Mouse (Mus musculus): ENCODE data around the gene Pcbd2. TPM values are rescaled to one million over a fixed set of nuclear protein-coding genes. Genes with fewer than 3 reads are reported as not detected.
"Not testable (repeated sequence)": the region's sequence is repeated elsewhere in the genome, so short reads cannot be mapped to it uniquely, and the experiment has no call there.

The Pcbd2 gene
- total RNA-seq (2021), result 10 to 100 TPM; 45.2 to 49.6 TPM

GRCm38 (mm10) chr13:55727120-55727838 lies at the start of gene Pcbd2:
Pcbd2 (plus strand) TSS chr13:55727368.
- peak; percentile 87 to 90 for DNase-seq
- intact Hi-C loops (cut with DNase I), result loop anchor here (1.0 to 10.0 kb wide), 4 partner anchors 12 to 428 kb away; partner anchors contain the start of gene B230219D22Rik

GRCm38 (mm10) chr13:55682201-55682600 lies 45.0 kb upstream of the Pcbd2 start:
- intact Hi-C loops (cut with DNase I), result no loop called here
- no peak for DNase-seq

GRCm38 (mm10) chr13:55683581-55683980 lies 43.6 kb upstream of the Pcbd2 start:
- intact Hi-C loops (cut with DNase I), result no loop called here
- no peak for DNase-seq

GRCm38 (mm10) chr13:55686107-55686633 lies 41.0 kb upstream of the Pcbd2 start:
- intact Hi-C loops (cut with DNase I), result no loop called here

GRCm38 (mm10) chr13:55687927-55688602 lies 39.1 kb upstream of the Pcbd2 start:
- no peak for DNase-seq
- intact Hi-C loops (cut with DNase I), result no loop called here

More at GRCm38 (mm10) chr13:55686107-55686633, 41.0 kb upstream of the Pcbd2 start:
- DNase-seq, result no peak

GRCm38 (mm10) chr13:55692535-55693242 lies 34.5 kb upstream of the Pcbd2 start, which contains the start of gene B230219D22Rik:
B230219D22Rik (plus strand) TSS chr13:55693124.
- DNase-seq, result peak; percentile 90 to 94
- intact Hi-C loops (cut with DNase I), result loop anchor here (1.0 to 2.0 kb wide), 3 partner anchors 22 to 58 kb away; partner anchors contain the start of genes Ddx46, Pcbd2 and Txndc15

- no peak for DNase-seq
- intact Hi-C loops (cut with DNase I), result loop anchor here (1.0 to 2.0 kb wide), 3 partner anchors 21 to 58 kb away; partner anchors contain the start of genes Ddx46, Pcbd2 and Txndc15
These were observed 33.9 kb upstream of the Pcbd2 start for GRCm38 (mm10) chr13:55693243-55693721.

GRCm38 (mm10) chr13:55694110-55694509 lies 33.1 kb upstream of the Pcbd2 start:
- no peak for DNase-seq
- intact Hi-C loops (cut with DNase I), result no loop called here

GRCm38 (mm10) chr13:55695989-55696388 lies 31.2 kb upstream of the Pcbd2 start:
- intact Hi-C loops (cut with DNase I); DNase-seq: not testable (repeated sequence)

GRCm38 (mm10) chr13:55704301-55704700 lies 22.9 kb upstream of the Pcbd2 start:
- intact Hi-C loops (cut with DNase I), result no loop called here
- DNase-seq, result no peak

- DNase-seq, result no peak
- intact Hi-C loops (cut with DNase I), result no loop called here
These were observed 14.3 kb upstream of the Pcbd2 start for GRCm38 (mm10) chr13:55712846-55713245.

- peak; percentile 95 for DNase-seq
- intact Hi-C loops (cut with DNase I), result loop anchor here (1.0 kb wide), 2 partner anchors 13 to 21 kb away; partner anchors contain the start of genes B230219D22Rik and Pcbd2
These were observed 12.5 kb upstream of the Pcbd2 start, which contains the start of gene Txndc15 for GRCm38 (mm10) chr13:55714501-55715166. Txndc15 (plus strand) TSS chr13:55714650.

GRCm38 (mm10) chr13:55715167-55715512 lies 12.0 kb upstream of the Pcbd2 start:
- DNase-seq, result no peak
- intact Hi-C loops (cut with DNase I), result loop anchor here (1.0 kb wide), 1 partner anchor 12 kb away; the partner anchor contains the start of gene Pcbd2

GRCm38 (mm10) chr13:55715908-55716510 lies 11.2 kb upstream of the Pcbd2 start:
- no peak for DNase-seq
- intact Hi-C loops (cut with DNase I), result loop anchor here (1.0 kb wide), 1 partner anchor 11 kb away; the partner anchor contains the start of gene Pcbd2

- no peak for DNase-seq
- intact Hi-C loops (cut with DNase I), result loop anchor here (10.0 kb wide), 1 partner anchor 433 kb away; no protein-coding TSS in a partner anchor
These were observed 5.7 kb upstream of the Pcbd2 start for GRCm38 (mm10) chr13:55721516-55721915.

GRCm38 (mm10) chr13:55721995-55722394 lies 5.2 kb upstream of the Pcbd2 start:
- no peak for DNase-seq
- intact Hi-C loops (cut with DNase I), result loop anchor here (10.0 kb wide), 1 partner anchor 433 kb away; no protein-coding TSS in a partner anchor

- intact Hi-C loops (cut with DNase I), result loop anchor here (1.0 to 10.0 kb wide), 4 partner anchors 11 to 428 kb away; partner anchors contain the start of gene B230219D22Rik
- no peak for DNase-seq
These were observed 509 bp upstream of the Pcbd2 start for GRCm38 (mm10) chr13:55726598-55727119.

- DNase-seq, result peak; percentile 71 to 78
- intact Hi-C loops (cut with DNase I), result loop anchor here (1.0 to 10.0 kb wide), 5 partner anchors 13 to 427 kb away; partner anchors contain the start of gene B230219D22Rik
These were observed 671 bp downstream of the Pcbd2 start for GRCm38 (mm10) chr13:55727839-55728238.

- intact Hi-C loops (cut with DNase I), result no loop called here
- no peak for DNase-seq
These were observed 3.5 kb downstream of the Pcbd2 start for GRCm38 (mm10) chr13:55730716-55731115.

All from heart, postnatal 36 days (tissue).